Mouse (Mus musculus) neural tube, embryonic 14.5 days (tissue): ENCODE data around the gene Tpsab1. TPM values are rescaled to one million over a fixed set of nuclear protein-coding genes. Genes with fewer than 3 reads are reported as not detected.

Experiments used
- ATAC-seq: fragments of 200-750 bp; cut with Nextera tagmentation; 2 replicates; pipeline ENCODE4 v1.8.0; 2017; ENCODE audit warnings: low read depth, mild to moderate bottlenecking, moderate TSS enrichment, moderate library complexity
- H3K27ac ChIP-seq: fragments of 300-500 bp; sonication (generic); 2 replicates; pipeline ENCODE4 v1.5.1; 2014; ENCODE audit warnings: low read depth, mild to moderate bottlenecking, control low read depth, low read length, moderate library complexity, mixed read lengths
- H3K27me3 ChIP-seq: fragments of 300-500 bp; sonication (generic); 2 replicates; pipeline ENCODE4 v1.6.1; 2014; ENCODE audit warnings: low read length; ENCODE audit not compliant: control insufficient read depth, insufficient read depth
- H3K36me3 ChIP-seq: fragments of 300-500 bp; sonication (generic); 2 replicates; pipeline ENCODE4 v1.6.1; 2014; ENCODE audit warnings: low read length, mixed read lengths; ENCODE audit not compliant: control insufficient read depth, insufficient read depth
- H3K4me1 ChIP-seq: fragments of 300-500 bp; sonication (generic); 2 replicates; pipeline ENCODE4 v1.6.1; 2014; ENCODE audit warnings: low read length; ENCODE audit not compliant: control insufficient read depth, insufficient read depth
- H3K4me2 ChIP-seq: fragments of 300-500 bp; sonication (generic); 2 replicates; pipeline ENCODE4 v1.6.1; 2014; ENCODE audit warnings: mild to moderate bottlenecking, low read depth, low read length, control low read depth
- H3K4me3 ChIP-seq: fragments of 300-500 bp; sonication (generic); 2 replicates; pipeline ENCODE4 v1.5.1; 2014; ENCODE audit warnings: low read depth, low read length, control low read depth, mixed read lengths
- H3K9ac ChIP-seq: fragments of 300-500 bp; sonication (generic); replicated peaks from 2 replicates; pipeline ENCODE4 v1.6.1; 2014; ENCODE audit warnings: low read depth, mild to moderate bottlenecking, control low read depth, low read length, mixed read lengths
- H3K9me3 ChIP-seq: fragments of 300-500 bp; sonication (generic); 2 replicates; pipeline ENCODE4 v1.6.1; 2016; ENCODE audit warnings: low read length; ENCODE audit not compliant: control insufficient read depth
- WGBS: fragments of 180-500 bp; shearing (Covaris S2); extraction: QIAGEN DNeasy Blood & Tissue Kit; methylation state at CpG from one replicate; pipeline ENCODE4 v1.1.7; 2014; 5-methylcytosine and 5-hydroxymethylcytosine counted together
- polyA plus RNA-seq: library from polyadenylated mRNA; unstranded; fragments of >200 nt; fragmentation: Nextera tagmentation; extraction: Ambion mirVana; gene quantifications from 2 replicates; pipeline ENCODE4 v1.2.1, GENCODE M21; 2014

Tpsab1 gene
- polyA plus RNA-seq, 1 experiment from 2014 or later, result not detected

DNA sequence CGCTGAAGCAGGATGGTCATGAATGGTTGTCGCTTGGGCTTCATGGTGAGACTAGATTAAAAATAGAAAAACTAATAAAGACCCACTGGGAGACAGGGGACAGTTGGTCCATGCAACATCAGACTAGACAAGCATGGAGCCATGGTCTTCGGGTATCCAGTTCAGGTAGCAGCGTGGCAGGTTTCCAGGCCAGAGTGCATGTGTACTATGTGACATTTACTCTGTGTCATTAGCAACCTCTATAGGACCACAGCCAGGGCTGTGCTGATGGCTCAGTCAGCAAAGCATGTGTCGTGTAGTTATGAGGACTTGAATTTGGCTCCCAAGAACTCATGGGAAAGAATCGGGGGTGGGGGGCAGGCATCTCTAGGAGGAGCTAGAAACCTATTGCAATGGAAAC is 5.4 kb downstream of the Tpsab1 start:
- Histone ChIP-seq H3K9ac (no peak overlapping the region), H3K27ac (no peak overlapping the region), H3K4me2 (no peak overlapping the region), H3K9me3 (no peaks in the 10 kb centered on the region), H3K4me1 (no peaks in the 10 kb centered on the region), H3K27me3 (no peaks in the 10 kb centered on the region), H3K36me3 (no peaks in the 10 kb centered on the region), H3K4me3 (no peak overlapping the region)
- no peak for ATAC-seq
- WGBS, result 93% methylated on average over 6 of the region's 6 CpGs

DNA sequence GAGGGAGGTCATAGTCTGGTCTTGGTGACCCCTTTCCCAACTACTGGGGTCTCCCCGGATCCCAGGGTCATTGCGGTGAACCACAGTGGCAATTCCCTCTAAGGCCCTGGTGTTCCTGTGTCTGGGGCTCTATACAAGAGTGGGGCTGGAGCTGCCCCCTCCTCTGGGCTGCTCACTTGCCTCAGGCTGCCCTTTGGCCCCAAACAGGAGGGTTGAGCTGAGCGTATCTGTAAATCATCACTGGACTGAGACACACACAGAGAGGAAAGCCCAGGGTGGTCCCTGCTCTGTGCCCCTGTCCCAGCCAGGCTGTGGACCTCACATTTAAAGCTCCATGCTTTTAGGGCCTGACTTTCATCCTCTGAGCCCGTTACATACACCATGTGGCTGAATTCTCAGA is 7.1 kb downstream of the Tpsab1 start:
- Histone ChIP-seq H3K27ac (no peak overlapping the region), H3K9me3 (no peaks in the 10 kb centered on the region), H3K4me3 (no peak overlapping the region), H3K27me3 (peaks cover 2% of the 10 kb centered on the region; the same call in 1 of the 2 replicates), H3K36me3 (no peaks in the 10 kb centered on the region), H3K4me1 (no peaks in the 10 kb centered on the region), H3K4me2 (no peak overlapping the region), H3K9ac (no peak overlapping the region)
- no peak for ATAC-seq
- WGBS, result 85% methylated on average over 4 of the region's 4 CpGs

DNA sequence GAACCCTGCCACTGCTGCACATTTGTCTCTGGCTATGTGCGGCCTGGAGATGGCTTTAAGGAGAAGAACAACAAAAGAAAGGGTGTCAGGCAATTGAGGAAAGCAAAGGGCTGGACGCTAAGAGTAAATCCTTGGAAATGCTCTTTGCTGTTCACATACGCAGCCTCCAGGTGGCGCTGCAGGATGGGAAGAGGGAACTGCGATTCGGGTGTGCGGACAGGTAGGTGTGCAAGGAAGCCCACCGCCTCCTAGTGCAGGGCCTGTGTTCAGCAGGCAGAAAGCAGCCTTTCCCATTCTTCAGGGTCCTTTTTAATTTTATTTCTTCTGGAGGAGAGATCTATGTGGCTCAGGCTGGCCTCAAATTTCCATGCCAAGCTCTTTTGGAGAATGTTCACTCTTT is 11.4 kb downstream of the Tpsab1 start:
- Histone ChIP-seq H3K4me2 (no peak overlapping the region), H3K36me3 (no peaks in the 10 kb centered on the region), H3K9me3 (no peaks in the 10 kb centered on the region), H3K9ac (no peak overlapping the region), H3K27me3 (peaks cover 2% of the 10 kb centered on the region; the same call in 1 of the 2 replicates), H3K27ac (no peak overlapping the region), H3K4me3 (no peak overlapping the region), H3K4me1 (no peaks in the 10 kb centered on the region)
- WGBS, result under 1% methylated on average over 8 of the region's 8 CpGs
- no peak for ATAC-seq

DNA sequence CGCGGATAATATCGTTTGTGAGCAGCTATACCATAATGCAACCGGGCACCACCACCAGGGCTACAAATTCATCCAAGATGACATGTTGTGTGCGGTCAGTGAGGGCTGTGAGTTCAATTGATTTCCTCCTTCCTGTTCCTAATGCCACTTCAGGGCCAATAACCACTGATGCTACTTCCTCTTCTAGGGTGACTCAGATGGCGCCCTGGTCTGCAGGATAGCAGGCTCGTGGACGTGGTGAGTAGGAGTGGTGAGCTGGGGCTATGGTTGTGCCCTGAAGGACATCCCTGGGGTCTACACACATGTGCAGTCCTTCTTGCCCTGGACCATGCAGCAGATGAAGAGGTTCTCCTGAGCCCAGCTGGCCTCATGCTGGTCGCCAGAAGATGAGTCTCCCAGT is 13.0 kb downstream of the Tpsab1 start:
- no peak overlapping the region for H3K4me3 ChIP-seq
- no peaks in the 10 kb centered on the region for H3K4me1 ChIP-seq
- no peak overlapping the region for H3K27ac ChIP-seq
- no peak overlapping the region for H3K9ac ChIP-seq
- no peak for ATAC-seq
- H3K4me2 ChIP-seq, result no peak overlapping the region
- H3K9me3 ChIP-seq, result no peaks in the 10 kb centered on the region
- peaks cover 2% of the 10 kb centered on the region; the same call in 1 of the 2 replicates for H3K27me3 ChIP-seq
- 75% methylated on average over 9 of the region's 9 CpGs for WGBS
- H3K36me3 ChIP-seq, result no peaks in the 10 kb centered on the region

DNA sequence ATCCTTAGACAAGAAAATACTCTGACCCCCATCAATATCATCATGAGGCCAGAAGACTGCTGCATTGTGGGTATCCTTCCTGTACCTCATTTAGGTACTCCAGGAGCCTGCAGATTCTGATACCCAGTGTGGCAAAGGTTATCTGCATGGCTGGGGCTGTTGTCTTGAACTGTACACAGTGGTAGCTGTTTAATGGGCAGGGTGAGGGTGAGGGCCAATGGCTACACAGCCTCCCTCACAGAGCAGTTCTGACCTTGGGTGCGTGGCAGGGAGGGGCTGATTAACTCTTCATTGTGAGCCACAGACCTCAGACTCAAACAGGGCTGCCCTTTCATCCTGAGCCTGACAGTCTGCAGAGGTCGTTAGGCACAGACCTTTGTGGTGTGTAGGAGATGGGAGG is 22.4 kb downstream of the Tpsab1 start:
- Histone ChIP-seq H3K4me3 (no peak overlapping the region), H3K4me2 (no peak overlapping the region), H3K4me1 (no peaks in the 10 kb centered on the region), H3K36me3 (no peaks in the 10 kb centered on the region), H3K9ac (no peak overlapping the region), H3K9me3 (no peaks in the 10 kb centered on the region), H3K27ac (no peak overlapping the region), H3K27me3 (no peaks in the 10 kb centered on the region)
- ATAC-seq, result no peak
- 25% methylated on average over 2 of the region's 2 CpGs for WGBS

DNA sequence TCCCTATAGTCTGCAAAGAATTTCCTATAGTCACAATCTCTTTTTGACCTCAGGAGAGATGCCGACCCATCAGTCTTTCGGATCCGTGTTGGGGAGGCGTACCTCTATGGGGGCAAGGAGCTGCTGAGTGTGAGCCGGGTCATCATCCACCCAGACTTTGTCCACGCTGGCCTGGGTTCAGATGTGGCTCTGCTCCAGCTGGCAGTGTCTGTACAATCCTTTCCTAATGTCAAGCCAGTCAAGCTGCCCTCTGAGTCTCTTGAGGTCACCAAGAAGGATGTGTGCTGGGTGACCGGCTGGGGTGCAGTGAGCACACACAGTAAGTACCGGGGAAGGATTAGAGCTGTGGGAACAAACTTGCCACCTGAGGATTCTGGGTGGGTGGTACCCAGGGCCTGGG is 24.5 kb downstream of the Tpsab1 start:
- Histone ChIP-seq H3K4me1 (no peaks in the 10 kb centered on the region), H3K9ac (no peak overlapping the region), H3K27ac (no peak overlapping the region), H3K9me3 (no peaks in the 10 kb centered on the region), H3K4me2 (no peak overlapping the region), H3K36me3 (no peaks in the 10 kb centered on the region), H3K4me3 (no peak overlapping the region), H3K27me3 (no peaks in the 10 kb centered on the region)
- ATAC-seq, result no peak
- 93% methylated on average over 8 of the region's 8 CpGs for WGBS

DNA sequence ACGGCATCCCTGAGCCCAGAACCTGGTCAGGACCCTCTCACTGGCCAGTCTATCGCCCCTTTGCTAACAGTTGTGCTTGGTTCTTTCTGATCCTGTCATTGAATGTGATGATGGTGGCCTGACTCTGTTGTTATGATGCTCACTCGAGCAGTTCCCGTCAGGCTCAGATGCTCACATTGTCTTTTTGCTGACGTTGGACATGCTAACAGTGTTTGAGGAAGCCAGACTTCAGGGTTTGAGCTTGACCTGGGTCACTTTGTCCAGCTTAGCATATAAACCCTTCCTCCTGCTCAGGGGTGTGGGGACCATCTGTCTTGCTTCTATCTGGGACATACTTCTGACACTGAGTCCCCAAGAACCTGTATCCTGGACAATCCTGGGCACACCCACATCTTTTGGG is 27.0 kb downstream of the Tpsab1 start, which contains the start of gene Prss29:
Gene Prss29 (plus strand): TSS at position 301 of the 400 bp plus-strand sequence.
- no peak within 1 kb of the TSS for H3K4me2 ChIP-seq

DNA sequence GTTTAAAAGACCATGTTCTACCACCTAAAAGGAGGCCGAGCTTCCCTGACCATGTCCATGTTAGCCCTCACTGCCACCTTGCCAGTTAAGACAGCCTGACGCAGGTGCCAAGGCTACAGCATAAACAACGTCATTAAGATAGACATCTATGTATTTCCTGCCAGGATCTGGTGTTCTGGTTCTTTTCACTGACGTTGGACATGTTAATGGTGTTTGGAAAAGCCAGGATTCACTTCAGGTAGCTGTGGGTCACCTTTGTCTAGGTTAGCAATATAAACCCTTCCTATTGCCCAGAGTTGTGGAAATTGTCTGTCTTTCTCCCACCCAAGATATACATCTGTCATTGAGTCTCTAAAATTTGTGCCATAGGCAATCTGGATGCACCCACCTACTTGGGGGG is 37.0 kb downstream of the Tpsab1 start, which contains the start of gene Prss28:
Gene Prss28 (plus strand): TSS at position 301 of the 400 bp plus-strand sequence.
- no peak within 1 kb of the TSS for H3K4me3 ChIP-seq
- no peak for ATAC-seq

More for the DNA sequence above, 27.0 kb downstream of the Tpsab1 start, which contains the start of gene Prss29:
- H3K27ac ChIP-seq, result no peak within 1 kb of the TSS
- H3K9ac ChIP-seq, result no peak within 1 kb of the TSS
- no peaks in the 10 kb centered on the region for H3K27me3 ChIP-seq
- H3K4me3 ChIP-seq, result no peak within 1 kb of the TSS
- 77% methylated on average over 5 of the region's 5 CpGs for WGBS
- H3K36me3 ChIP-seq, result no peaks in the 10 kb centered on the region
- no peak for ATAC-seq
- no peaks in the 10 kb centered on the region for H3K4me1 ChIP-seq
- no peaks in the 10 kb centered on the region for H3K9me3 ChIP-seq

DNA sequence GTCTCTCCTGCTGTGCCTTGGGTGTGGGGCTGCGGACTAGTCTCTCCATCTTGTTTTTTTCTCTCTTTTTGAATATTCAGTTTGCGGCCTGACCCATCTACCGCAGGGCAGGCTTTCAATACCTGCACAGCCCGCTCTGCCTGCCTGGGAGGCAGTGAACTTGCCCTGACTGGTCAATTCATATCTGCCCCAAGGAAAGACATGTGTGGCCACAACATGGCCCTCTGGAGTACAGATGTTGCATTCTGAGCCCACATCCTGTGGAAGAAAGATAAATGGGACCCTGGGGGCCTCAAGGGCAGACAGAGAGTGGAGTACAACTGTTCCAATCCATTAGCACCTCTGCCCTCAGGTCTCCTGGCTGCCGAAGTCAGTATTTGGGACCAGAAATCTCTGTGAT is 47.3 kb downstream of the Tpsab1 start, which contains the start of gene Prss34:
Gene Prss34 (plus strand): TSS at position 301 of the 400 bp plus-strand sequence.
- ATAC-seq, result no peak
- Histone ChIP-seq H3K4me2 (no peak within 1 kb of the TSS), H3K27ac (no peak within 1 kb of the TSS), H3K4me3 (no peak within 1 kb of the TSS), H3K27me3 (no peaks in the 10 kb centered on the region), H3K9ac (no peak within 1 kb of the TSS), H3K4me1 (no peaks in the 10 kb centered on the region), H3K36me3 (no peaks in the 10 kb centered on the region), H3K9me3 (no peaks in the 10 kb centered on the region)
- WGBS, result 76% methylated on average over 5 of the region's 5 CpGs

More for the DNA sequence above, 37.0 kb downstream of the Tpsab1 start, which contains the start of gene Prss28:
- Histone ChIP-seq H3K27ac (no peak within 1 kb of the TSS), H3K9ac (no peak within 1 kb of the TSS), H3K4me2 (no peak within 1 kb of the TSS), H3K36me3 (no peaks in the 10 kb centered on the region), H3K9me3 (no peaks in the 10 kb centered on the region), H3K27me3 (no peaks in the 10 kb centered on the region), H3K4me1 (no peaks in the 10 kb centered on the region)
- WGBS, result 83% methylated on average over 4 of the region's 4 CpGs
